Mouse (Mus musculus) brain, embryonic 14.5 days (tissue): Measurements from ENCODE around the gene Tmem258. TPM values are rescaled to one million over a fixed set of nuclear protein-coding genes. Genes with fewer than 3 reads are reported as not detected.

ENCODE experiments used
- DNase-seq: peaks from one replicate; pipeline ENCODE4 v3.0.0-alpha.2; 2011; ENCODE audit warnings: low read depth
- CTCF ChIP-seq: fragments of 200-500 bp; IDR thresholded peaks from 2 replicates; pipeline ENCODE4 v1.5.1; 2012; ENCODE audit warnings: inconsistent platforms, mild to moderate bottlenecking, moderate library complexity, borderline replicate concordance; ENCODE audit not compliant: insufficient read depth, insufficient read length; ENCODE audit errors: extremely low read depth
- POLR2A ChIP-seq: fragments of 200-500 bp; IDR thresholded peaks from 2 replicates; pipeline ENCODE4 v1.6.1; 2012; ENCODE audit warnings: mild to moderate bottlenecking, inconsistent platforms, borderline replicate concordance; ENCODE audit not compliant: poor library complexity, insufficient read depth, insufficient read length, severe bottlenecking; ENCODE audit errors: extremely low read depth
- polyA plus RNA-seq: library from polyadenylated mRNA; depleted of rRNA; stranded (reverse); fragments of >200 nt; gene quantifications from 2 replicates; pipeline ENCODE4 v1.2.3, GENCODE M21; 2012; rRNA removed

The Tmem258 gene
- polyA plus RNA-seq, 1 experiment, result 108 TPM

DNA sequence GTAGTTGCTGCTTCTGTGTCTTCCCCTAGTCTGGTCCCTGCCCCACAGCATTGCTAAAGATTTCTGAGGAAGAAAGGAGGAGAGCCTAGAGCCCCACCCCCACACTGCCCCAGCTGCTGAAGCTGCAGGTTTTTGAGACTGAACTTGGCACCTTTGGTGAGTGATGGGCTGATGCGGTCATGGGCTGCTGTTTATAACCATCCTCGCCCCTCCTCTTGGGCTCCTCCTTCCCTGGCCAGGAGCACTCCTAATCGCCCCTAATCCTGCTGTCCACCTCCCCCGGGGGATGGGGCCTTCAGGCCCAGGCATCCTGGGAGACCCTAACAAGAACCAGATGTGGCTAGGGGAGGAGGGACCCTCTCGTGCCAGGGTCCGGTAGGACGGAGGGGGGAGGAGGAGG, 27.2 kb downstream of the Tmem258 start:
- DNase-seq, result no peak
- no peak for TF ChIP-seq CTCF
- TF ChIP-seq POLR2A, result no peak

DNA sequence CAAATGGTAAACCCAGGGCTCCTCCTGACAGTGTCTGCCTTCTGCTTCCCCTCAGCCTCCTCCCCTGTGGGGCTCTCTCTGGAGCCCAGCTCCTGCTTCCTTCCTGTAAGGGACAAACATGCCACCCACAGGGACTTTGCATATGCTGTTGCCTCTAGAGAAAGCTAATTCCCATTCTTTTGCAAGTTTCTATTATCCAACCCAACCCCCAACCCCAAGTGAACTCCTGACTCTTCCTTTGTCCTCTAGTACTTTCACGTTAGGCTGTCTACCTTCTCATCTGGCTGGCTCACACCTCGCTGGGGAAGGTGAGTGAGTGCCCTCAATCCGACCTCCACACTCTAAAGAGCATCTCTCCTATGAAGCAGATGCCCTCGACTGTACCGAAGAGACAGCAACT, 28.1 kb downstream of the Tmem258 start:
- TF ChIP-seq POLR2A, result no peak
- TF ChIP-seq CTCF, result no peak
- no peak for DNase-seq

DNA sequence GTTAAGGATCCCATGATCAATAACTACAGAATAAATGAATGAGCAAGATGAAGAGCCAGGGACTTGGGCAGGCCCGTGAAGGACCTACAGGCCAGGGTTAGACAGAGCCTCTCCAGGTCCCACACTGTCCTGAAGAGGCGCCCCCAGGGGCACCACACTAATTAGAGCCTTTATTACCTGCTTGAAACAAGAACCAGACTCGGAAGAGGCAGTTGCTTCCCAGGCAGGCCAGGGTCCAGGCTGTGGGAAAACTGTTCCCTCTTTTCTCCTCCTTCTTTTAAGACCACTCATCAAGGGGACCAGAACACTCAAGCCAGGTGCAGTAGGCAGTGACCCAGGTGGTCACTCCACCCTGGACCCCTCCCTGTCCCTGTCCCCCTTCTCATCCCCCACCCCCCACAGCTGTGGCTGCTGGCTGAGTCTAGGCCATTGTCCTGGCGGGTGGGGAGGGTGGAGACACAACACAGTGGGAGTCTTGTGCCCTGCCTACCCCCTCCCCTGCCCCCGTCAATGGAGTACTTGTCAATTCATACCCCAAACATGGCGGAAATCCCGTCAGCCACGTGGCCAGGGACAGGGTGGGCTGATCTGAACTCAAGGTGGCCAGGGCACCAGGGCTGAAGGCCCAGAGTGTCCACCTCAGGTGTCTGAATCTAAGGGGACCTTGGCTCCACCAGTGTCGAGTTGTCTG, 28.7 kb downstream of the Tmem258 start:
- DNase-seq, result no peak
- TF ChIP-seq POLR2A (no peak), CTCF (no peak)

DNA sequence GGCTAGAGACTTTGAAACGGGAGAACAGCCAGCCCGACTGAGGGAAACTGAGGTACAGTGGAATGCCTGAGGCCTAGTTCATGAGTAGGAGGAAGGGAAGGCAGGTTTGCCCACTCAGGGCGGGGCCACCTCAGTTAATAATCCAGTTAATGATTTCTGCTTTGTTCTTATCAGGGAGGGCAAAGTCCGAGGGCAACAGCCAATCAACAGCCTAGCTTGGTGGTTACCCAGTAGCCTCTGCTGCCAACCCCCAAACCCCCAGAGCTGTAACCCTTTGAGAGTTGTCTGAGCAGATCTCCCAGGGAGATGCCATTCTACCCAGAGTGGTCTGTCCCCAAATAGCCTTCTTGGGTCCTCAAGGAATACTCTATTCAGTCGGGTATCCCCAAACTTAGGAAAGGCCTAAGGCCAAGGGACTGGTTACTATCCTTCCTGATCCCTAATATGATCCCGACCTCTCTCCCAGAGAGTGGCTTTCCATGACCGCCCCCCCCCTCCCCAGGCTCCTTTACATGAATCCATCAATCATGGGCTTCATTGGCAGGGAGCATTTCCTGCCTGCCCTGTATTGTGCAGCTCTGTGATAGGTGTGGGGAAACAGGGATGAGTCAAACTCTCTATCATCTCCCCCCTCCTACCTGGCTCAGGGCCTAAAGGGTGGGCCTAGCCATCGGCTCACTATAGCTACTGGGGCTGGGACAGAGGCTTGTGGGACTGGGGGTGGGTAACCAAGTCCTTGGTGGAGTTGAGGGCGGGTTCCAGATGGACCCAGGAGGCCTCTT, 32.2 kb downstream of the Tmem258 start:
- DNase-seq, result no peak
- TF ChIP-seq CTCF (no peak), POLR2A (no peak)

DNA sequence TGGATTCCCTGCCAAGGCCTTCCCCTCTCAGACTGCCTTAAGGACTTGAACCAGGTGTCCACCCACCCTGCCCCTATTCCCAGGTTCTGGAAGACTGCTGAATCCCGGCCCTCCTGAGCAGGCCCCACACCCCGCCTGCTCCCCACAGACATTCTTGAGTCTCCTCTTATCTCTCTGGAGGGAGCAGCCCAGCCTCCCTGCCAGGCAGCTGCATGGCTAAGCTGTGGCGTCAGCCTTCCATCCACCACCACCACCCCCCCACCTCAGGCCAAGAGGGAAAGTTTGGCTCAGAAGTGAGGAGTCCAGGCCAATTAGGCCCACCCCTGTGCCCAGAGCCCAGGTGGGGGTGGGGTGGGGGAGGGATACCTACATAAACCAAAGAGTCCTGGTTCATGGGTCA, 34.7 kb downstream of the Tmem258 start:
- TF ChIP-seq CTCF, result no peak
- no peak for TF ChIP-seq POLR2A
- no peak for DNase-seq

DNA sequence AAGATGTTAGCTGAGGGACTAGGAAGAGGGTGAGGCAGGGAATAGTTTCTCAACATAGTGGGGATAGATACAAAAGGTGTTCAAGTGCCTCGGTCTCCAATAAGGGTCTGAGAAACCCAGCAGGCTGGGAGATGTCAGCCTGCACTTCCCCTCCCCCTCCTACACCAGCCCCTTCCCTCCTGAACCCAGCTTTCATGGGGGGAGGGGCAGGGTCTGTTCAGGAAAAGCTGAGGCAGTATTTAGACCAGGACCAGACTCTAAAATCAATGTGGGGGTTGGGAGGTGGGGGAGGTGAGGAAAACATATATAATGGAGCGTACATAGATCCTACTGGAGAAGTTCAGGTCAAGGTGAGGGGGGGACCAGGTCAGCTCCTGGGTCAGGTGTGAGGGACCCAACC, 35.6 kb downstream of the Tmem258 start:
- no peak for DNase-seq
- TF ChIP-seq POLR2A (no peak), CTCF (no peak)

DNA sequence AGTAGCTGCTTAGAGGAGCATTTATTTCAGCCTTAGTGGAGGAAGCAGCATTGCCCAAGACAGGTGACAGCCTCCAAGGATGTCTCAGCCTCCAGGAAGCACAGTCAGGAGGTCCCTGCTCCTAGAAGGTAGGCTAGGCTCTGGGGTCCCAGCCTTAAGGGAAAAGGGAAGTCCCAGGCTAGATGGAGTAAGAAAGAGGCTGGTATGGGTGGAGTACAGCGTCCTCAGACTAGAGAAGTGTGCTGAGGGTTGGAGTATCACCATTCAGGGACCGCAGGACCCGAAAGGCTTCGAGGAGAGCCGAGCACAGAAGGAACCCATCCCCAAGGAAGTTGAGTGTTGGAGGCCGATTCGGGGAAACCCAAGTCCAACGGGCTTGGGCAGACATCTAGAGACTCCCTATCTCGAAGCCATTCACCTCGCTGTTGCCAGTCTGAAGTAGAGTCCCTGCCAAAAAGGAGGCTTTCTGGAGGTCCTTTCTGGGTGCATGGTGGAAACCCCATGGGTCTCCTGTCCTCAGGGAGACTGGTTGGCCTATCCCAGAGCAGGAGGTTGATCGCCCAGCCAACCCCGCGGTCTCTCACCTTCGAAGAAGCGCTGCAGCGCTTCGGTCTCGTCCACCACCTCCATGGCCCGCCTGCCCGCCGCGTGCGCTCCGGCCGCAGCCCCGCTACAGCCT, 36.3 kb downstream of the Tmem258 start:
- no peak for TF ChIP-seq POLR2A
- TF ChIP-seq CTCF, result no peak
- DNase-seq, result no peak

DNA sequence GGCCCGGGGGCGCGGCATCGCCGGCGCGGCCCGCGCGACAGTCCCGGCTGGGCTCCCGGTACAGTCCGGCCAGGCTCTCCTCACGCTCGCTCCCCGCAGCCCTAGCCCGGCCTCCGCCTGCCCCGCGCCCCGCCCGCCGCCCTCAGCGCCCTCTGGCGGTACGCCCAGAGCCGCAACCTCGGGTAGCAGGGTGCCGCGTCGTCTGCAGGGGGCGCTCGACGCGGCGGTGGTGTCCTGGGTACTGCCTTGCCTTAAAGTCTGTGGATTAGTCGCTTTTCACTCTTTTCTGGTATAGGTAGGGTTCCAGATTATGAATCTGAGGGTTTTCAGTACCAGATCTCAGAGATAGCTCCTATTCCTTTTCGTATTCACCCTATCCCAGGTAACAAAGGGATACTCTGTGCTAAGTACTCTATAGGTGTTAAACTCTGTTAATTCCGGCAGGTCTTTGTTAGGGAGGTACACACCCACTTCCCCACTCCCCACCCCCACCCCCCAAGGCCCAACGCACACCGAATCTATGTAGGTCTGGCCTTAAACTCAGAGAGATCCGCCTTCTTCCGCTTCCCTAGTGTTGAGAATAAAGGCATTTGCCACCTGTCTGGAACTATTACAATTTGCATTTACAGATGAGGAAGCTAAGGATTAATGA, 37.0 kb downstream of the Tmem258 start, which contains the start of gene Myrf:
TSS of gene Myrf (minus strand) at position 95 of the 652 bp plus-strand sequence.
- TF ChIP-seq POLR2A (no peak), CTCF (peak; percentile 89)
- peak; percentile 66 for DNase-seq

DNA sequence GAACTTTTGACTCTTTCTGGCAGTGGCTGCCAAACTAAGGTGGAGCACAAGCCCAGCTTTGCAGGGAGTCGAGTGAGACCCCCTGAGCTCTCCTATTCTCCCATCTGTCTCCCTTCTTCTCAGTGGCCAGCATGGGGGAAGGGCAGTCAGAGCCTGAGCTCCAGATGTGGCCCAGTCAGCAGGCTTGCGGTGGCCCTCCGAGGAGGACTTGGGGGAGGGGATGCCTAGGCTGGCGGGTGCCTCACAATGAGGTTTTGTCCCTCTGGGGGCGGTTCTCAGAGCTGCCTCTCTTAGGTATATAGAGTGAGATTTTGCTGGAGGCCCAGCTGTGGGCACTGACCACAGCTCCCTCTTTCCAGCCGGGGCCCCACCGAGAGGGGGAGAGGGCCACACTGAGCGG, 39.1 kb downstream of the Tmem258 start:
- no peak for DNase-seq

DNA sequence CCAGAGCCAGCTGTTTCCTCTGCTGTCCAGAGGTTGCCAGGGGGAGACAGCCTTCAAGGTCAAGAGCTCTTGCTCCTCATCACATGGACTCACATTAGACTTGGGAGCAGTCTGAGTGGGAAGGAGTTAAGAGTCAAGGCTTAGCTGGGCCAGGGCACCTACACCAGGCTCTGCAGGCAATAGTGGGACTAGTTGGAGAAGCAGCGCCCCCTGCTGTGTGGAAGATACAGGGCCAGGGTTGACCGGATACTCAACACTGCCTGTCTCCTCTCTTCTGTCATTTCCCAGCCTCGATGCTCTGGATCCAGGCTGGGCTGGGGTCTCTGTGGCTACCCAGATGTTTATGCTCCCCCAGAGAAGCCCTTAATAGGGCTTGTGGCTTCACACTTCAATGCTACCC, 40.4 kb downstream of the Tmem258 start:
- no peak for DNase-seq

More for the DNA sequence above, 39.1 kb downstream of the Tmem258 start:
- TF ChIP-seq POLR2A (no peak), CTCF (no peak)

DNA sequence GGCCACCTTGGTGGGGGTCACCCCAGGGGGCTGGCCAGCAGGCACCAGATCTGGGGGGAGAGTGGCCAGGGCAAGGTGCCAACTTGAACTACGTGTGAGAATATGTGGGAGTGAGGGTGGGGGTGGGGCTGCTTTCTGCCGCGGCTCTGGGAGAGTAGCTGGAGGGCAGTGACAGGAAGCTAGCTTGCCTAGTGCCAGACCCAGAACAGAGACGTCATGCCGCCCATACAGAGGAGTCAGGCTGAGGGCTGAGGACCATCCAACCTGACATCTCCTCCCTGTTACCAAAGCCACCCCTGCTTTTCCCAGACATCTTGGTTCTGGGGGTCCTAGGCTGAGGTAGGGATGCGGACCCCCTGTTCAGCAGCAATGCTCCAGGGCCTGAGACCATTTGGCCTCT, 43.4 kb downstream of the Tmem258 start:
- no peak for DNase-seq
- TF ChIP-seq CTCF, result no peak
- TF ChIP-seq POLR2A, result no peak

More for the DNA sequence above, 40.4 kb downstream of the Tmem258 start:
- TF ChIP-seq POLR2A (no peak), CTCF (peak; percentile 35; the same call in 1 of the 2 replicates)

DNA sequence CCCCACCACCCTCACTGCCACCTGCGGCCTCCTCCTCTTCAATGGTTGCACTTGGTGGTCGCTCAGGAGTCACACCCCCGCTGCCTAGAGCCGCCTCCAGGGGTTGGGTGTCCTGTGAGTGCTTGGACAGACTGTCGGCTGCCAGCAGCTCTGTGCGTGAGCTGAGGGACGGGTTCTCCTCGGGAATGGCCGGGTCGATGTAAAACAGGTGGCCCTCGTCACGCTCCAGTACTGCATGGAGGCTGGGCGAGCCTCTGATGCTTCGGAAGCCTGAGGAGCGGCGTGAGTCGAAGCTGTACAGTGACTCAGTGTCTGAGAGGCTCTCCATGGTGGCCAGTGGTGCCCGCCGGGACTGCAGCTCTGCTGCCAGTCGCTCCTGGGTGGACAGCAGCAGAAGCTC, 44.3 kb downstream of the Tmem258 start:
- DNase-seq, result no peak
- TF ChIP-seq POLR2A (no peak), CTCF (no peak)

Other genes with a start within 250 kb of the Tmem258 start
- gene Fth1, start 223.4 kb upstream of the Tmem258 start, polyA plus RNA-seq, result 574 and 777 TPM in 2 replicates
- 1.2 and 1.4 TPM in 2 replicates for gene Best1, start 202.4 kb upstream of the Tmem258 start, polyA plus RNA-seq
- gene Rab3il1, start 202.3 kb upstream of the Tmem258 start, polyA plus RNA-seq, result 19.5 and 20.0 TPM in 2 replicates
- gene Fads3, start 162.4 kb upstream of the Tmem258 start, polyA plus RNA-seq, result 42.8 and 44.8 TPM in 2 replicates
- gene Fads2, start 102.3 kb upstream of the Tmem258 start, polyA plus RNA-seq, result 195 and 216 TPM in 2 replicates
- 136 and 139 TPM in 2 replicates for gene Fads1, start 21.1 kb upstream of the Tmem258 start, polyA plus RNA-seq
- 26.6 and 34.3 TPM in 2 replicates for gene Fen1, start 155 bp downstream of the Tmem258 start, polyA plus RNA-seq
- 1.4 and 2.4 TPM in 2 replicates for gene Myrf, start 36.7 kb downstream of the Tmem258 start, polyA plus RNA-seq
- 20.2 and 24.8 TPM in 2 replicates for gene Dagla, start 100.9 kb downstream of the Tmem258 start, polyA plus RNA-seq
- 50.2 and 85.2 TPM in 2 replicates for gene Syt7, start 185.1 kb downstream of the Tmem258 start, polyA plus RNA-seq